Mouse (Mus musculus): ENCODE measurements around the gene Parp8.
A peak's percentile ranks its signal among the peaks of the same experiment; 100 is the strongest.
"Not testable (repeated sequence)": the region's sequence is repeated elsewhere in the genome, so short reads cannot be mapped to it uniquely, and the experiment has no call there.

Gene Parp8

DNA sequence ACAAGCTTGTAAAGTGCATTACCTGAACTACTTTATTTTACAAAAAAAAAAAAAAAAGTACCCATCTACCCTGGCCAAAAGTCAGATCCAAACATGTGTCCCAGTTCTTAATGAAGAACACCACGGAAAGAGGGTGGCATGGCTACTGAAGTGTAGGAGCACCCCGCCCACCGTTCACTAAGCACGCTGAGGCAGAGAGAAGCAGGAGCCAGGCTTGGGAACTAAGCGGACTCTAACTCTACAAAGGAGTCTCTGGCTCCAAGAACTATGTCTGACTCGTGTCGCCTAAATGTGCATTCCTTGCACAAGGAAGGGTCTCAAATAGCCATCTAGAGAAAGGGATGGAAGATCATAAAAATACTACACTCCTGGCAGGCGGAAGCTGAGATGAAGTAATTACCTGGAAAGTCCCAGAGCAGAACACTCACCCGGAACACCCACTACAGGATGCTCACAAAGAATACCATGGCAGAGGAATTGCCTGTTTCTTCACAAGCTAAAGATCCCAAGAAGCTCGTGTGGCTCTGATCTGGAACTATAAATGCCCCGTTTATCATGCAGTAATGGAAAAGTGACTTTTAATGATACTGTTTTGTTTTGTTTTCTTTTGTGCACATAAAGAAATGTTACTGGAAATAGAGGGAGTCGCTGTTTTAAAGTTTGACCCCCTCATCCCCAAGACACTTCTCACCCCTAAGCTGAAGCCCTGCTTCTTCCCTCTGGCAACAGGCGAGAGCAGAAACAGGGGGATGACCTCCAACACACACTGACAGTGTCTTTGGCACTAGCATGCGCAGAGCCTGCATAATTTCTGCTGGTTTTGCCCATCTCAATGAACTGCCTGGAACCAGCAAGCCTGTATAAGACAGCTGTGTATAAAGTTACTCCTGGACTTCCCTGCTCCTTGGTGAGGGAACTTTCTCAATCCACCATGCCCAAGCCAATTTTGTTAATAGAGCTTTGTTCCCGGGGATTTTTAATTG lies 62.6 kb downstream of the Parp8 start:
- no peak for DNase-seq (ENCODE audit: low read depth, low spot score)
- no peaks in the 10 kb centered on the region for H3K27me3 ChIP-seq (ENCODE audit: control insufficient read depth, insufficient read depth, low read length, poor library complexity, severe bottlenecking)
- H3K36me3 ChIP-seq (ENCODE audit: control insufficient read depth, insufficient read depth, low read length, poor library complexity, severe bottlenecking): no peaks in the 10 kb centered on the region

GRCm38 (mm10) chr13:116958776-116959589 lies 66.4 kb downstream of the Parp8 start:
- no peak for DNase-seq (ENCODE audit: low read depth, low spot score)
- no peaks in the 10 kb centered on the region for H3K36me3 ChIP-seq (ENCODE audit: control insufficient read depth, insufficient read depth, low read length, poor library complexity, severe bottlenecking)
- H3K27me3 ChIP-seq (ENCODE audit: control insufficient read depth, insufficient read depth, low read length, poor library complexity, severe bottlenecking): no peaks in the 10 kb centered on the region

- no peaks in the 10 kb centered on the region for H3K36me3 ChIP-seq (ENCODE audit: control insufficient read depth, insufficient read depth, low read length, poor library complexity, severe bottlenecking)
- H3K27me3 ChIP-seq (ENCODE audit: control insufficient read depth, insufficient read depth, low read length, poor library complexity, severe bottlenecking): no peaks in the 10 kb centered on the region
- peak; percentile 6 for DNase-seq (ENCODE audit: low read depth, low spot score)
Measured at GRCm38 (mm10) chr13:116957577-116957976, 67.8 kb downstream of the Parp8 start.

DNA sequence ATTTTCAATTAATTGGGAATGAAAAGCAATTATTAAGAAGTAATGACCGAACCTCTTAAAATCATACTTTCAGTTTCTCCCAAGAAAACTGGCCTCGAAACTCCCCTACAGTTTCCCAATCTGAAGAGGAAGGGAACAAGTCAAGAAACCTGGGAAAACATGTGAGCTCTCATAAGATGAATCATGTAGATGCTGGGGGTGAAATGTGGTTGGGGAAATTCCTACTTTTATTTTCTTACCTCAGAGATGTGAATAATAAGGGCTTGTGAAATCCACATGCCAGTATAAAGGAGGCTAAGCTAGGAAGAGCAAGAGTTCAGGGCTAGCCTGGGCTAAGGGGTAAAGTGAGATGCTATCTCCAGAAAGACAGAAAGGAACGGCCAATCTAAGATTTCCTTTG lies 74.0 kb downstream of the Parp8 start:
- DNase-seq (ENCODE audit: low read depth, low spot score): no peak
- Histone ChIP-seq H3K36me3 (ENCODE audit: control insufficient read depth, insufficient read depth, low read length, poor library complexity, severe bottlenecking) (no peaks in the 10 kb centered on the region), H3K27me3 (ENCODE audit: control insufficient read depth, insufficient read depth, low read length, poor library complexity, severe bottlenecking) (no peaks in the 10 kb centered on the region)

DNA sequence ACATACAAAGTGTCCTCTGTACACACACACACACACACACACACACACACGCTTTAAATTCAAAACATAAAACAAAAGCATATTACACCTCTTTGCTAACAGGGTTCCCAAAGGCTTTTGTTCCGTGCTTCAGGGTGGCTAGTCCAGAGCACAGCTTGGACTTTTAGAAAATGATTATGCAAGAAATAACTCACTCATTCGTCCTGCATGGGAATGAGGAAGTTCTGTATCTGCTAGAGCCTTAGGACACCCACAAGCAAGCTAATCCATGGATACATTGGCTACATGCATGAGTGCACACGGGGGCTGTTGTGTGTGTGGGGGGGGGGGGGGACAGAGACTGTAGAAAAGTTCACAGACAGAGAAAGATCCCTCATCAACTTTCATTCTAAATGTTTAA lies 75.8 kb downstream of the Parp8 start:
- no peak for DNase-seq (ENCODE audit: low read depth, low spot score)
- Histone ChIP-seq H3K36me3 (ENCODE audit: control insufficient read depth, insufficient read depth, low read length, poor library complexity, severe bottlenecking) (no peaks in the 10 kb centered on the region), H3K27me3 (ENCODE audit: control insufficient read depth, insufficient read depth, low read length, poor library complexity, severe bottlenecking) (no peaks in the 10 kb centered on the region)

DNA sequence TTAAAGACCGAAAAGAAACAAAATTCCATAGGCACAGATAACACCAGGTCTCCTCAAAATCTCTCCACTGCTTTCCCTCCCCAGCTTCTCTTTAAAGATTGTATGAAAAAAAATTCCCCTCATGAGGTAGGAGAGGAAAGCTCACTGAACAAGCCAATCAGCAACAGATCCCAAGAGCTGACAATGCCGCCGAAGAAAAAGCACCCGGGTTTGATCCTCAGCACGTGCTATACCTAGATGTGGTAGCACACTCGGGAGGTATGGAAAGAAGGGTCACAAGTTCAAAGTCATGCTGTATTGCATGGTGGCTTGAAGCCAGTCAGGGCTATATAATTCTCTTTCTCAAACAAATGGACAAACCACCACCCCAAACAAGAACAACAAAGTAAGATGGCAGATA lies 76.3 kb downstream of the Parp8 start:
- DNase-seq (ENCODE audit: low read depth, low spot score): no peak
- Histone ChIP-seq H3K27me3 (ENCODE audit: control insufficient read depth, insufficient read depth, low read length, poor library complexity, severe bottlenecking) (no peaks in the 10 kb centered on the region), H3K36me3 (ENCODE audit: control insufficient read depth, insufficient read depth, low read length, poor library complexity, severe bottlenecking) (no peaks in the 10 kb centered on the region)

GRCm38 (mm10) chr13:116948299-116948659 lies 77.1 kb downstream of the Parp8 start:
- Histone ChIP-seq H3K27me3 (ENCODE audit: control insufficient read depth, insufficient read depth, low read length, poor library complexity, severe bottlenecking) (no peaks in the 10 kb centered on the region), H3K36me3 (ENCODE audit: control insufficient read depth, insufficient read depth, low read length, poor library complexity, severe bottlenecking) (no peaks in the 10 kb centered on the region)
- no peak for DNase-seq (ENCODE audit: low read depth, low spot score)

- DNase-seq (ENCODE audit: low read depth, low spot score): no peak
- H3K27me3 ChIP-seq (ENCODE audit: control insufficient read depth, insufficient read depth, low read length, poor library complexity, severe bottlenecking): no peaks in the 10 kb centered on the region
Measured at GRCm38 (mm10) chr13:116947611-116948298, 77.6 kb downstream of the Parp8 start.

GRCm38 (mm10) chr13:116946566-116946965 lies 78.8 kb downstream of the Parp8 start:
- DNase-seq (ENCODE audit: low read depth, low spot score): no peak
- H3K27me3 ChIP-seq (ENCODE audit: control insufficient read depth, insufficient read depth, low read length, poor library complexity, severe bottlenecking): no peaks in the 10 kb centered on the region
- H3K36me3 ChIP-seq (ENCODE audit: control insufficient read depth, insufficient read depth, low read length, poor library complexity, severe bottlenecking): 0 out of 2 replicates have a peak, but pooled peaks cover 3% of the 10 kb centered on the region

More at GRCm38 (mm10) chr13:116947611-116948298, 77.6 kb downstream of the Parp8 start:
- H3K36me3 ChIP-seq (ENCODE audit: control insufficient read depth, insufficient read depth, low read length, poor library complexity, severe bottlenecking): no peaks in the 10 kb centered on the region

GRCm38 (mm10) chr13:116941280-116942015 lies 83.9 kb downstream of the Parp8 start:
- Histone ChIP-seq H3K36me3 (ENCODE audit: control insufficient read depth, insufficient read depth, low read length, poor library complexity, severe bottlenecking) (peaks cover 3% of the 10 kb centered on the region; the same call in 1 of the 2 replicates), H3K27me3 (ENCODE audit: control insufficient read depth, insufficient read depth, low read length, poor library complexity, severe bottlenecking) (no peaks in the 10 kb centered on the region)
- no peak for DNase-seq (ENCODE audit: low read depth, low spot score)

DNA sequence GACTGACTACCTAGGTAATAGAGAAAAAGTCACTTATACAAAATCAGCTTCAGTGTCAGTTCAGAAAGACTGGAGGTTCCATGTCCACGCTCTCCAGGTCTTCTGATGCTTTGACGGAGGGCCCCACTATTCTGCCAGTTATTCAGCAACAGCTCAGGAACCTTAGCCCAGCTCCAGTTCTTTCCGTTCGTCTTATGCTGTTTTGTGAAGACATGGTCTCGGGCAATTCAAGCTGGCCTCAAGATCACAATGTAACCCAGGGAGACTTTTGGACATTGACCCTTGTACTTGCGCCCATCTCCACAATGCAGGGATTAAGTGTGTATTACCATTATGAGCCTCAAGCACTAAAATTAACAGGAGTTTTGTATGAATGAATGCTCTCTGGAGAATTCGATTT lies 84.6 kb downstream of the Parp8 start:
- no peak for DNase-seq (ENCODE audit: low read depth, low spot score)
- Histone ChIP-seq H3K36me3 (ENCODE audit: control insufficient read depth, insufficient read depth, low read length, poor library complexity, severe bottlenecking) (peaks cover 3% of the 10 kb centered on the region; the same call in 1 of the 2 replicates), H3K27me3 (ENCODE audit: control insufficient read depth, insufficient read depth, low read length, poor library complexity, severe bottlenecking) (no peaks in the 10 kb centered on the region)

DNA sequence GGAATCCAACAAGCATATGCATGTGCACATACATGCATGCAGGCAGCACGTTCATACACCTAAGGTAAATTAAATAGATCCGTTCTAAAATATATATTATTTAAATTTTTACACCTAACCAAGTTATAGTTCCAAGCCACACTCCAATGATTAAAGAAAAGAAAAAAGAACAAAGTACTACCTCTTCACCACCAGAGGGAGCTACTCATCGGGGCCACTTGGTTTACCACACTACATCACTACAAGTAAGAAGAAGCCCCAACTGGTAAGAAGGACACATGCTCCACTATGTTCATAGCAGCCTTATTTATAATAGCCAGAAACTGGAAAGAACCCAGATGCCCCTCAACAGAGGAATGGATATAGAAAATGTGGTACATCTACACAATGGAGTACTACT lies 88.3 kb downstream of the Parp8 start:
- peak; percentile 61 for DNase-seq (ENCODE audit: low read depth, low spot score)
- H3K36me3 ChIP-seq (ENCODE audit: control insufficient read depth, insufficient read depth, low read length, poor library complexity, severe bottlenecking); H3K27me3 ChIP-seq (ENCODE audit: control insufficient read depth, insufficient read depth, low read length, poor library complexity, severe bottlenecking): not testable (repeated sequence)

GRCm38 (mm10) chr13:116917387-116917930 lies 107.9 kb downstream of the Parp8 start:
- Histone ChIP-seq H3K27me3 (ENCODE audit: control insufficient read depth, insufficient read depth, low read length, poor library complexity, severe bottlenecking) (no peaks in the 10 kb centered on the region), H3K36me3 (ENCODE audit: control insufficient read depth, insufficient read depth, low read length, poor library complexity, severe bottlenecking) (0 out of 2 replicates have a peak, but pooled peaks cover 1% of the 10 kb centered on the region)
- DNase-seq (ENCODE audit: low read depth, low spot score): no peak

- Histone ChIP-seq H3K36me3 (ENCODE audit: control insufficient read depth, insufficient read depth, low read length, poor library complexity, severe bottlenecking) (0 out of 2 replicates have a peak, but pooled peaks cover 3% of the 10 kb centered on the region), H3K27me3 (ENCODE audit: control insufficient read depth, insufficient read depth, low read length, poor library complexity, severe bottlenecking) (no peaks in the 10 kb centered on the region)
- no peak for DNase-seq (ENCODE audit: low read depth, low spot score)
Measured at GRCm38 (mm10) chr13:116908284-116908683, 117.1 kb downstream of the Parp8 start.

All from splenic B cell, adult 2 months (primary cell).